Mouse (Mus musculus) megakaryocyte, embryonic 14.5 days (primary cell): ENCODE data around the gene Stard3.

ENCODE experiments used
- FLI1 ChIP-seq: IDR thresholded peaks from 2 replicates; pipeline ENCODE4 v1.6.1; 2012; ENCODE audit warnings: low read length, inconsistent platforms, mixed read lengths
- GATA1 ChIP-seq: IDR thresholded peaks from 3 replicates; pipeline ENCODE4 v1.6.1; 2012; ENCODE audit warnings: mixed read lengths, low read length, inconsistent platforms, borderline replicate concordance

DNA sequence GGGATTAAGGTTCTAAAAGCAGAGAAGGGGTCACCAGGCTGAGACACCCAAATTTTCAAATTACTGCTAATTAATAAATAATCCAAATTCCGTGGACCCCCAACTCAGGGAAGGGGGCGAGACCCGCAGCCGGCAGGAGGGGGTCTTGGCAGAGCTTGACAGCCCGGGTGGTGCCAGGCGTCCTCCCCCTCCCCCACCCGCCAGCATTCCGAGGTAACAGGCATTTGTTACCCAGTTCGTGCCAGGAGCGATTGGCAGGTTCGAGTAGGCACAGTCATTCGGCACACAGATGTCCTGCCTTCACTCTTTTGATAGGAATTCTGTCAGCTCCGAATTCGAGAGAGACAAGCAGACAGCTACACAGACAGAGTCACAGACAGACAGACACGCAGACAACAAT lies 39.0 kb upstream of the Stard3 start:
- TF ChIP-seq FLI1 (no peak), GATA1 (no peak)
